Mouse (Mus musculus) embryonic facial prominence, embryonic 12.5 days (tissue): ENCODE results near the gene Nkapd1. TPM values are rescaled to one million over a fixed set of nuclear protein-coding genes. Genes with fewer than 3 reads are reported as not detected.
"Not testable (repeated sequence)": the region's sequence is repeated elsewhere in the genome, so short reads cannot be mapped to it uniquely, and the experiment has no call there.

Experiments
- ATAC-seq: fragments of 200-750 bp; cut with Nextera tagmentation; 2 replicates; pipeline ENCODE4 v1.8.0; 2017; ENCODE audit not compliant: insufficient number of reproducible peaks, insufficient read depth, low FRiP score, low TSS enrichment
- H3K27ac ChIP-seq: fragments of 300-500 bp; sonication (generic); 2 replicates; pipeline ENCODE4 v1.5.1; 2016; ENCODE audit warnings: mild to moderate bottlenecking
- H3K27me3 ChIP-seq: fragments of 300-500 bp; sonication (generic); 2 replicates; pipeline ENCODE4 v1.6.1; 2016; ENCODE audit warnings: mild to moderate bottlenecking, moderate library complexity
- H3K36me3 ChIP-seq: fragments of 300-500 bp; sonication (generic); 2 replicates; pipeline ENCODE4 v1.6.1; 2016; ENCODE audit warnings: mild to moderate bottlenecking
- H3K4me1 ChIP-seq: fragments of 300-500 bp; sonication (generic); 2 replicates; pipeline ENCODE4 v1.6.1; 2016
- H3K4me2 ChIP-seq: fragments of 300-500 bp; sonication (generic); replicated peaks from 2 replicates; pipeline ENCODE4 v1.6.1; 2016; ENCODE audit warnings: mild to moderate bottlenecking, moderate library complexity
- H3K4me3 ChIP-seq: fragments of 300-500 bp; sonication (generic); 2 replicates; pipeline ENCODE4 v1.5.1; 2016; ENCODE audit warnings: mild to moderate bottlenecking
- H3K9ac ChIP-seq: fragments of 300-500 bp; sonication (generic); 2 replicates; pipeline ENCODE4 v1.6.1; 2016; ENCODE audit warnings: mild to moderate bottlenecking, moderate library complexity
- H3K9me3 ChIP-seq: fragments of 300-500 bp; sonication (generic); 2 replicates; pipeline ENCODE4 v1.6.1; 2016; ENCODE audit warnings: mild to moderate bottlenecking, moderate library complexity
- WGBS: fragments of 180-500 bp; shearing (Covaris S2); methylation state at CpG from one replicate; pipeline ENCODE4 v1.1.7; 2016; 5-methylcytosine and 5-hydroxymethylcytosine counted together
- polyA plus RNA-seq: library from polyadenylated mRNA; unstranded; fragments of >200 nt; fragmentation: Nextera tagmentation; extraction: Ambion mirVana; gene quantifications from 2 replicates; pipeline ENCODE4 v1.2.1, GENCODE M21; 2016

Nkapd1 gene
- polyA plus RNA-seq, 1 experiment from 2014 or later = 31.4 TPM

GRCm38 (mm10) chr9:50632016-50632688 lies 14.9 kb upstream of the Nkapd1 start:
- H3K4me3 ChIP-seq = no peak overlapping the region
- no peaks in the 10 kb centered on the region for H3K27me3 ChIP-seq
- no peak overlapping the region for H3K9ac ChIP-seq
- peaks cover 18% of the 10 kb centered on the region for H3K36me3 ChIP-seq
- WGBS = 79% methylated on average over 6 of the region's 6 CpGs
- no peak for ATAC-seq
- no peak overlapping the region for H3K27ac ChIP-seq
- H3K9me3 ChIP-seq = no peaks in the 10 kb centered on the region
- no peak overlapping the region for H3K4me2 ChIP-seq
- no peaks in the 10 kb centered on the region for H3K4me1 ChIP-seq

- H3K9ac ChIP-seq, ATAC-seq, H3K4me2 ChIP-seq, H3K27me3 ChIP-seq, H3K4me3 ChIP-seq, H3K27ac ChIP-seq, H3K4me1 ChIP-seq, H3K9me3 ChIP-seq: not testable (repeated sequence)
- WGBS = 90% methylated on average over 6 of the region's 8 CpGs
- peaks cover 14% of the 10 kb centered on the region for H3K36me3 ChIP-seq
These were observed 13.6 kb upstream of the Nkapd1 start for GRCm38 (mm10) chr9:50630903-50631302.

GRCm38 (mm10) chr9:50617794-50618330 lies 598 bp upstream of the Nkapd1 start:
- peak overlapping the region; percentile 98 for H3K4me3 ChIP-seq
- WGBS = 62% methylated on average over 9 of the region's 9 CpGs
- H3K4me2 ChIP-seq = peak overlapping the region; percentile 71

GRCm38 (mm10) chr9:50616161-50616560 lies 1.1 kb downstream of the Nkapd1 start:
- Histone ChIP-seq H3K4me1 (peaks cover 8% of the 10 kb centered on the region; the same call in 1 of the 2 replicates), H3K4me2 (peak overlapping the region; percentile 71), H3K9ac (peak overlapping the region; percentile 98), H3K9me3 (no peaks in the 10 kb centered on the region), H3K36me3 (peaks cover 36% of the 10 kb centered on the region), H3K27me3 (no peaks in the 10 kb centered on the region), H3K4me3 (peak overlapping the region; percentile 98), H3K27ac (no peak overlapping the region)
- ATAC-seq = no peak
- 36% methylated on average over 11 of the region's 11 CpGs for WGBS

More at GRCm38 (mm10) chr9:50617794-50618330, 598 bp upstream of the Nkapd1 start:
- H3K9me3 ChIP-seq = no peaks in the 10 kb centered on the region
- no peak overlapping the region for H3K27ac ChIP-seq
- no peak for ATAC-seq
- no peaks in the 10 kb centered on the region for H3K27me3 ChIP-seq
- H3K36me3 ChIP-seq = peaks cover 22% of the 10 kb centered on the region
- no peak overlapping the region for H3K9ac ChIP-seq
- H3K4me1 ChIP-seq = peaks cover 8% of the 10 kb centered on the region; the same call in 1 of the 2 replicates

- Histone ChIP-seq H3K4me2 (no peak overlapping the region), H3K4me3 (no peak overlapping the region), H3K4me1 (peaks cover 8% of the 10 kb centered on the region; the same call in 1 of the 2 replicates), H3K36me3 (peaks cover 69% of the 10 kb centered on the region), H3K27ac (no peak overlapping the region), H3K9ac (no peak overlapping the region), H3K9me3 (no peaks in the 10 kb centered on the region), H3K27me3 (no peaks in the 10 kb centered on the region)
- no peak for ATAC-seq
- 82% methylated on average over 4 of the region's 4 CpGs for WGBS
These were observed 5.1 kb downstream of the Nkapd1 start for GRCm38 (mm10) chr9:50612115-50612514.

GRCm38 (mm10) chr9:50604338-50604737 lies 12.9 kb downstream of the Nkapd1 start:
- WGBS = 3% methylated on average over 6 of the region's 6 CpGs
- peaks cover 25% of the 10 kb centered on the region for H3K36me3 ChIP-seq
- ATAC-seq = no peak
- peaks cover 22% of the 10 kb centered on the region for H3K4me1 ChIP-seq
- H3K9me3 ChIP-seq = no peaks in the 10 kb centered on the region
- peak overlapping the region; percentile 85 for H3K27ac ChIP-seq
- peak overlapping the region; percentile 80 for H3K9ac ChIP-seq
- peak overlapping the region; percentile 84 for H3K4me3 ChIP-seq
- peak overlapping the region; percentile 89 for H3K4me2 ChIP-seq
- H3K27me3 ChIP-seq = no peaks in the 10 kb centered on the region

GRCm38 (mm10) chr9:50603998-50604324 lies 13.3 kb downstream of the Nkapd1 start:
- H3K36me3 ChIP-seq = peaks cover 24% of the 10 kb centered on the region
- WGBS = under 1% methylated on average over 24 of the region's 24 CpGs

GRCm38 (mm10) chr9:50603189-50603997 lies 13.9 kb downstream of the Nkapd1 start, which contains the start of the genes Sdhd and Timm8b:
TSS of gene Sdhd (minus strand) at chr9:50603812.
TSS of gene Timm8b (plus strand) at chr9:50603910.
- Histone ChIP-seq H3K9ac (peak within 1 kb of the TSS; percentile 80), H3K4me3 (peak within 1 kb of the TSS; percentile 84)
- peak; percentile 95 for ATAC-seq

More at GRCm38 (mm10) chr9:50603998-50604324, 13.3 kb downstream of the Nkapd1 start:
- Histone ChIP-seq H3K27ac (peak overlapping the region; percentile 85), H3K4me3 (peak overlapping the region; percentile 84), H3K4me1 (peaks cover 22% of the 10 kb centered on the region), H3K9me3 (no peaks in the 10 kb centered on the region), H3K9ac (peak overlapping the region; percentile 80), H3K4me2 (peak overlapping the region; percentile 89), H3K27me3 (no peaks in the 10 kb centered on the region)
- ATAC-seq = peak; percentile 90

GRCm38 (mm10) chr9:50602055-50602845 lies 15.0 kb downstream of the Nkapd1 start:
- WGBS = 87% methylated on average over 7 of the region's 7 CpGs
- no peak for ATAC-seq
- Histone ChIP-seq H3K9ac (peak overlapping the region; percentile 79; the same call in 1 of the 2 replicates), H3K9me3 (no peaks in the 10 kb centered on the region), H3K27me3 (no peaks in the 10 kb centered on the region), H3K27ac (no peak overlapping the region), H3K36me3 (peaks cover 27% of the 10 kb centered on the region), H3K4me2 (peak overlapping the region; percentile 89), H3K4me1 (peaks cover 22% of the 10 kb centered on the region), H3K4me3 (peak overlapping the region; percentile 84)

More at GRCm38 (mm10) chr9:50603189-50603997, 13.9 kb downstream of the Nkapd1 start, which contains the start of the genes Sdhd and Timm8b:
- H3K4me2 ChIP-seq = peak within 1 kb of the TSS; percentile 89
- no peaks in the 10 kb centered on the region for H3K27me3 ChIP-seq
- H3K27ac ChIP-seq = peak within 1 kb of the TSS; percentile 85
- H3K9me3 ChIP-seq = no peaks in the 10 kb centered on the region
- H3K36me3 ChIP-seq = peaks cover 24% of the 10 kb centered on the region
- WGBS = 1% methylated on average over 48 of the region's 48 CpGs
- H3K4me1 ChIP-seq = peaks cover 22% of the 10 kb centered on the region

- peaks cover 22% of the 10 kb centered on the region for H3K4me1 ChIP-seq
- ATAC-seq = no peak
- no peaks in the 10 kb centered on the region for H3K27me3 ChIP-seq
- no peak overlapping the region for H3K27ac ChIP-seq
- H3K4me2 ChIP-seq = no peak overlapping the region
- H3K36me3 ChIP-seq = peaks cover 30% of the 10 kb centered on the region
- 86% methylated on average over 6 of the region's 6 CpGs for WGBS
- no peak overlapping the region for H3K9ac ChIP-seq
- H3K9me3 ChIP-seq = no peaks in the 10 kb centered on the region
- no peak overlapping the region for H3K4me3 ChIP-seq
These were observed 15.7 kb downstream of the Nkapd1 start for GRCm38 (mm10) chr9:50601536-50601935.

GRCm38 (mm10) chr9:50596973-50597372 lies 20.3 kb downstream of the Nkapd1 start:
- Histone ChIP-seq H3K27me3 (no peaks in the 10 kb centered on the region), H3K27ac (no peak overlapping the region), H3K36me3 (peaks cover 45% of the 10 kb centered on the region), H3K4me2 (no peak overlapping the region), H3K4me3 (no peak overlapping the region), H3K9me3 (no peaks in the 10 kb centered on the region), H3K4me1 (peaks cover 4% of the 10 kb centered on the region), H3K9ac (no peak overlapping the region)
- whole genome bisulfite sequencing = 97% methylated on average over 8 of the region's 8 CpGs
- ATAC-seq = no peak
